Mouse (Mus musculus) inflammation-experienced regulatory T-cells (primary cell): Measurements from ENCODE around the gene Amz1. TPM values are rescaled to one million over a fixed set of nuclear protein-coding genes. Genes with fewer than 3 reads are reported as not detected.

Experiments
- polyA plus RNA-seq, 2 experiments: library from polyadenylated mRNA; unstranded; fragments of 100-300 nt; shearing (Covaris generic); gene quantifications; one replicate each; pipeline ENCODE4 v1.2.1; 2017

The Amz1 gene
- polyA plus RNA-seq: 1 to 10 TPM in 1 of 2 experiments, under 1 TPM in 1; 0.49 to 5.4 TPM

DNA sequence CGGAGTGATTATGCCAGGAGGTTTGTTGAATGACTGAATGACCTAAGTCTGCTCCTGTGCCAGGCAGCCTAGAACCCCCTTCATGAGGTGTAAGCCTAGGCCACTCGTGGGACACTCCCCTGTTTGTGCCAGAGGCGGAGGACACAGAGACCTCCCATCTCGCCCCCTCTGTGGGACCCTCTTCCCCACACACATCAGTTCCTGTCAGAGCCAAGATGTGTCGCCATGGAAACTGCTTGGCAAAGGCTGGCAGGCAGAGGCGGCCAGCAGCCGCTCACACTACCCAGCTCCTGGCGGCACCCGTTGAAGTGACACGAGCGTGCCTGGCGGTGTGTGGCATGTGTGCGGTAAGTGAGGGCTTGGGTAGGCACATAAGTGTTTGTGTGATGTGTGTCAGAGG, at the start of gene Amz1:
Gene Amz1, plus strand, starts transcription at position 306 of the 400 bp plus-strand sequence.

DNA sequence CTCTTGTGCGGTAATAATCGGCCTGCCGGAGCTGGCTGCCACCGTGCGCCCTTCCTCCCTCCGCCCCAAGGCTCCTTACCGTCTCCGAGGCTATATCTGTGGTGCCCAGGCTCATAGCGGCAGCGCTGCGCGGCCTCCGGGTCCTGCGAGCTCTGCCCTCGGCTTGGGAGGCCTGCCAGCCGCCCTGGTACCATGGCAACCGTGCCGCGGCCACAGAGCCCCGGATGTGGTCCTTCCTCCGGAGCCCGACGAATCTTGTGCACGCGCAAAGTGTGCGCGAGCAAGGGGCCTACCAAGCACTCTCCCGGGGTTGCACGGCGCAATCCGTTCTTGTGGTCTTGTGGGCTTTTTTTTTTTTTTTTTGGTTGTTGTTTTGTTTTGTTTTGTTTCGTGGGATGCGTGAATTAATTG, 21.8 kb upstream of the Amz1 start, which contains the start of gene Iqce:
Gene Iqce, minus strand, starts transcription at position 276 of the 411 bp plus-strand sequence.

DNA sequence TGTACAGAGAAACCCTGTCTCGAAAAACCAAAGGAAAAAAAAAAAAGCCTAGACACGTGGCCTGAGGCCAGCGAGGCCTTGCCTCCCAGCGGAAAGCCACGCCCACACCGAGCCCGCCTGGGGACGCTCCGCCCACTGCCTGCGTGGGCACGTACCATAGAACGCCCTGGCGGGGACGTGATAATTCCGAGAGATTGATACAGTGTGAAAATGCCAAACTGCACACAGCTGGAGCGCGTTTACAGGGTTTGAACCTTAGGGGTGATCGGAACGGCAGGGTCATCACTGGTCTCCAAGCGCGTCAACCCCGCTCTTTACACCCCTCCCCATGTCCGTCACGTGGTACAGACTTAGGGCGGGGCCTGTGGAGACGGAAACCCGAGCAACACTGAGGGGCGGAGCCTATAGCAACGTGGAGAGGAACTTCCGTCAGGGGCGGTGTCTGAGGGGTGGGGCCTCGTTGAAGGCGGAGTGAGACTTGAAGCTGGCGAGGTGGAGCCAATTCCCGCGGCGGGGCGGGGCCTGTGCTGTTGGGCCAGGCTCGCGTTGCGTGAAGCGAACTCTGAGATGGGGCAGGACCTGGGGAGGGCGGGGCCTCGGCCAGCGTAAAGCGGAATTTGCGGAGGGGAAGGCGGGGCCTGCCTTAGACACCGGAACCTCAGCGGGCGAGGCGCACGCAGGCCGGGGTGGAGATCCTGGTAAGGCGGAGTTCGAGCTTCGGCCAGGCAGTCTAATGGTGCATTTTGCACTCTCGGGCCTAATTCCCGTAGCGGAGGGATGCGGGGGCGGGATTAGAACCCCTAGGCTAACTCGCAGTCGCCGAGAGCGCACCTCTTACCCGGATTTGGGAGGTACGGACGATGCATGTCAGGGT, 19.3 kb upstream of the Amz1 start, which contains the start of gene Brat1:
Gene Brat1, plus strand, starts transcription at position 634 of the 874 bp plus-strand sequence.

Other genes starting within 250 kb of the Amz1 start
- gene Chst12, start 218.6 kb upstream of the Amz1 start, polyA plus RNA-seq: 10 to 100 TPM; 36.9 to 52.0 TPM
- 1 to 10 TPM in 1 of 2 experiments, not detected in 1; 1.2 TPM for gene Grifin, start 159.1 kb upstream of the Amz1 start, polyA plus RNA-seq
- gene Lfng, start 116.8 kb upstream of the Amz1 start, polyA plus RNA-seq: 100 to 1,000 TPM; 243 to 259 TPM
- gene Ttyh3, start 75.1 kb upstream of the Amz1 start, polyA plus RNA-seq: 10 to 100 TPM; 19.2 to 28.7 TPM
- 10 to 100 TPM; 33.9 to 34.3 TPM for gene Iqce, start 21.7 kb upstream of the Amz1 start, polyA plus RNA-seq
- gene Brat1, start 19.1 kb upstream of the Amz1 start, polyA plus RNA-seq: 10 to 100 TPM; 27.7 to 30.7 TPM
- 10 to 100 TPM; 20.8 to 33.7 TPM for gene Gna12, start 106.3 kb downstream of the Amz1 start, polyA plus RNA-seq